Mouse (Mus musculus) heart, postnatal 0 days (tissue): ENCODE measurements around the gene Dnajb3. TPM values are rescaled to one million over a fixed set of nuclear protein-coding genes. Genes with fewer than 3 reads are reported as not detected.

Experiments used
- ATAC-seq: fragments of 200-750 bp; cut with Nextera tagmentation; 2 replicates; pipeline ENCODE4 v1.8.0; 2017; ENCODE audit warnings: low read depth, moderate number of reproducible peaks, moderate library complexity; ENCODE audit not compliant: insufficient read depth
- DNase-seq: peaks from one replicate; pipeline ENCODE4 v3.0.0-alpha.2; 2016; ENCODE audit warnings: low spot score
- H3K27ac ChIP-seq: fragments of 300-500 bp; sonication (generic); 2 replicates; pipeline ENCODE4 v1.5.1; 2014; ENCODE audit warnings: low read depth, mild to moderate bottlenecking
- H3K27me3 ChIP-seq: fragments of 300-500 bp; sonication (generic); 2 replicates; pipeline ENCODE4 v1.6.1; 2014; ENCODE audit warnings: low read length, mixed read lengths; ENCODE audit not compliant: control insufficient read depth, insufficient read depth
- H3K36me3 ChIP-seq: fragments of 300-500 bp; sonication (generic); replicated peaks from 2 replicates; pipeline ENCODE4 v1.6.1; 2014; ENCODE audit warnings: low read length, mixed read lengths; ENCODE audit not compliant: control insufficient read depth, insufficient read depth
- H3K4me1 ChIP-seq: fragments of 300-500 bp; sonication (generic); 2 replicates; pipeline ENCODE4 v1.6.1; 2014; ENCODE audit warnings: antibody characterized with exemption; ENCODE audit not compliant: control insufficient read depth, insufficient read depth
- H3K4me2 ChIP-seq: fragments of 300-500 bp; sonication (generic); 2 replicates; pipeline ENCODE4 v1.6.1; 2014; ENCODE audit warnings: low read depth, mild to moderate bottlenecking, low read length, moderate library complexity
- H3K4me3 ChIP-seq: fragments of 300-500 bp; sonication (generic); 2 replicates; pipeline ENCODE4 v1.5.1; 2014; ENCODE audit warnings: low read depth, low read length
- H3K9ac ChIP-seq: fragments of 300-500 bp; sonication (generic); replicated peaks from 2 replicates; pipeline ENCODE4 v1.6.1; 2014; ENCODE audit warnings: low read depth, low read length, mixed read lengths
- H3K9me3 ChIP-seq: fragments of 300-500 bp; sonication (generic); replicated peaks from 2 replicates; pipeline ENCODE4 v1.6.1; 2016; ENCODE audit warnings: low read length; ENCODE audit not compliant: control insufficient read depth
- CTCF ChIP-seq: IDR thresholded peaks from 2 replicates; pipeline ENCODE4 v1.5.1; 2016; ENCODE audit warnings: antibody characterized with exemption, control low read depth, low read depth
- EP300 ChIP-seq: IDR thresholded peaks from 2 replicates; pipeline ENCODE4 v1.6.1; 2016; ENCODE audit warnings: antibody characterized with exemption, low read depth
- WGBS: fragments of 180-500 bp; shearing (Covaris S2); extraction: QIAGEN DNeasy Blood & Tissue Kit; methylation state at CpG from one replicate; pipeline ENCODE4 v1.1.7; 2014; 5-methylcytosine and 5-hydroxymethylcytosine counted together
- polyA plus RNA-seq: library from polyadenylated mRNA; unstranded; fragments of >200 nt; fragmentation: Nextera tagmentation; extraction: Ambion mirVana; gene quantifications from 2 replicates; pipeline ENCODE4 v1.2.1, GENCODE M21; 2015
- total RNA-seq: library from RNA; depleted of rRNA; stranded (reverse); fragments of >200 nt; gene quantifications from 2 replicates; pipeline ENCODE4 v1.2.3, GENCODE M21; 2014; ENCODE audit warnings: low replicate concordance

Gene Dnajb3
- total and polyA plus RNA-seq, 2 experiments from 2014 or later: 0.46 to 2.7 TPM

- Histone ChIP-seq H3K4me1 (no peaks in the 10 kb centered on the region), H3K27me3 (no peaks in the 10 kb centered on the region), H3K27ac (no peak overlapping the region), H3K4me3 (no peak overlapping the region), H3K36me3 (no peaks in the 10 kb centered on the region), H3K9me3 (peaks cover 61% of the 10 kb centered on the region), H3K9ac (no peak overlapping the region), H3K4me2 (no peak overlapping the region)
- TF ChIP-seq CTCF: no peak
- TF ChIP-seq EP300: no peak
- DNase-seq: no peak
- peak; percentile 6; the same call in 1 of the 2 replicates for ATAC-seq
- 58% methylated on average over 1 of the region's 1 CpGs for WGBS
Observed at GRCm38 (mm10) chr1:88213061-88213460, 7.5 kb upstream of the Dnajb3 start.

GRCm38 (mm10) chr1:88212341-88213045 is 6.9 kb upstream of the Dnajb3 start:
- H3K4me3 ChIP-seq: no peak overlapping the region
- no peaks in the 10 kb centered on the region for H3K27me3 ChIP-seq
- no peak overlapping the region for H3K27ac ChIP-seq
- H3K4me1 ChIP-seq: no peaks in the 10 kb centered on the region
- H3K36me3 ChIP-seq: no peaks in the 10 kb centered on the region
- no peak for TF ChIP-seq CTCF
- TF ChIP-seq EP300: no peak
- DNase-seq: no peak
- peak; percentile 13; the same call in 1 of the 2 replicates for ATAC-seq
- peaks cover 58% of the 10 kb centered on the region for H3K9me3 ChIP-seq
- H3K9ac ChIP-seq: no peak overlapping the region
- WGBS: 50% methylated on average over 8 of the region's 8 CpGs
- H3K4me2 ChIP-seq: no peak overlapping the region

- H3K4me2 ChIP-seq: no peak within 1 kb of the TSS
- no peak for ATAC-seq
Observed at GRCm38 (mm10) chr1:88211812-88212211, 6.2 kb upstream of the Dnajb3 start, which contains the start of gene Ugt1a1. Gene Ugt1a1, plus strand, starts transcription at chr1:88211959.

GRCm38 (mm10) chr1:88206843-88207479 is 1.4 kb upstream of the Dnajb3 start:
- no peak overlapping the region for H3K9ac ChIP-seq
- H3K4me1 ChIP-seq: 0 out of 2 replicates have a peak, but pooled peaks cover 4% of the 10 kb centered on the region
- H3K27me3 ChIP-seq: no peaks in the 10 kb centered on the region
- no peak overlapping the region for H3K27ac ChIP-seq
- ATAC-seq: no peak
- no peaks in the 10 kb centered on the region for H3K36me3 ChIP-seq
- H3K4me3 ChIP-seq: no peak overlapping the region
- no peak for TF ChIP-seq CTCF
- no peak for TF ChIP-seq EP300
- no peak for DNase-seq
- peaks cover 7% of the 10 kb centered on the region for H3K9me3 ChIP-seq
- no peak overlapping the region for H3K4me2 ChIP-seq
- 52% methylated on average over 2 of the region's 2 CpGs for WGBS

More at GRCm38 (mm10) chr1:88211812-88212211, 6.2 kb upstream of the Dnajb3 start, which contains the start of gene Ugt1a1:
- TF ChIP-seq EP300 (no peak), CTCF (no peak)
- 58% methylated on average over 8 of the region's 8 CpGs for WGBS
- no peaks in the 10 kb centered on the region for H3K36me3 ChIP-seq
- no peak within 1 kb of the TSS for H3K4me3 ChIP-seq
- no peaks in the 10 kb centered on the region for H3K27me3 ChIP-seq
- H3K4me1 ChIP-seq: no peaks in the 10 kb centered on the region
- no peak within 1 kb of the TSS for H3K9ac ChIP-seq
- peaks cover 51% of the 10 kb centered on the region for H3K9me3 ChIP-seq
- H3K27ac ChIP-seq: no peak within 1 kb of the TSS
- DNase-seq: no peak

- H3K27me3 ChIP-seq: no peaks in the 10 kb centered on the region
- DNase-seq (no peak), ATAC-seq (no peak)
- 0 out of 2 replicates have a peak, but pooled peaks cover 4% of the 10 kb centered on the region for H3K4me1 ChIP-seq
- no peak within 1 kb of the TSS for H3K4me3 ChIP-seq
- H3K9ac ChIP-seq: no peak within 1 kb of the TSS
- 69% methylated on average over 7 of the region's 7 CpGs for WGBS
- H3K36me3 ChIP-seq: no peaks in the 10 kb centered on the region
- no peak within 1 kb of the TSS for H3K4me2 ChIP-seq
- no peaks in the 10 kb centered on the region; the same call in 1 of the 2 replicates for H3K9me3 ChIP-seq
- H3K27ac ChIP-seq: no peak within 1 kb of the TSS
- TF ChIP-seq EP300: no peak
- TF ChIP-seq CTCF: no peak
Observed at GRCm38 (mm10) chr1:88200456-88200855, 5.1 kb downstream of the Dnajb3 start, which contains the start of gene Ugt1a2. Gene Ugt1a2, plus strand, starts transcription at chr1:88200601.
